ENCODE assay signal across 8 mouse cellular contexts in genomic region chr15:8446435-8446834, GRCm38 (mm10). TPM values are rescaled to one million over a fixed set of nuclear protein-coding genes. Genes with fewer than 3 reads are reported as not detected.
DNase-seq lines count a peak whose midpoint lies in the region; ATAC-seq and TF ChIP-seq lines count a peak whose summit lies in the region.

No protein-coding gene starts in this region.

- H3K27me3 ChIP-seq in embryonic facial prominence, embryonic 12.5 days, result no peaks in the 10 kb centered on the region
- H3K27me3 ChIP-seq in hindbrain, embryonic 10.5 days (ENCODE audit: insufficient read depth, poor library complexity, severe bottlenecking), result no peaks in the 10 kb centered on the region
- no peaks in the 10 kb centered on the region for H3K27me3 ChIP-seq in liver, embryonic 11.5 days (replicated peaks; ENCODE audit: control insufficient read depth, insufficient read depth, low read length)

- in situ Hi-C loops in ES-E14 (cut with MboI; ENCODE audit: low sequenced_read_pairs in 2 of 2, unreplicated experiment in 2 of 2), result no loop called here

- H3K27ac ChIP-seq in ES-E14 (ENCODE audit: insufficient read depth, low read depth, low read length, poor library complexity, severe bottlenecking), result no peak overlapping the region
- no peak overlapping the region for H3K27ac ChIP-seq in embryonic facial prominence, embryonic 12.5 days
- peak overlapping the region; percentile 98; the same call in 1 of the 2 replicates for H3K27ac ChIP-seq in hindbrain, embryonic 10.5 days
- peak overlapping the region; percentile 99 for H3K27ac ChIP-seq in liver, embryonic 11.5 days (ENCODE audit: low read depth, low read length)

- ATAC-seq in embryonic facial prominence, embryonic 12.5 days (ENCODE audit: insufficient number of reproducible peaks, insufficient read depth, low FRiP score, low TSS enrichment), result no peak
- no peak for ATAC-seq in liver, embryonic 11.5 days (replicated peaks; ENCODE audit: low FRiP score)

- peak; percentile 78 to 84 for DNase-seq in B cell, adult 2 months
- no peak for DNase-seq in ES-E14 (ENCODE audit: low read depth, low spot score)
- peak; percentile 62 for DNase-seq in hindbrain, embryonic 10.5 days (ENCODE audit: low spot score)
- DNase-seq in liver, embryonic 11.5 days (ENCODE audit: low spot score), result peak; percentile 44
- DNase-seq in neural tube, embryonic 10.5 days (ENCODE audit: extremely low spot score, low spot score), result peak; percentile 62
- no peak for DNase-seq in left cerebral cortex, adult 18-20 months (ENCODE audit: low spot score in 2 of 2)
- DNase-seq in ovary, postnatal 14 days (ENCODE audit: low spot score), result no peak

- peak overlapping the region; percentile 99 to 100 for H3K4me3 ChIP-seq in ES-E14 (ENCODE audit: insufficient read depth in 1 of 2, low read depth in 1 of 2, low read length in 2 of 2, poor library complexity in 1 of 2, severe bottlenecking in 1 of 2)
- H3K4me3 ChIP-seq in embryonic facial prominence, embryonic 12.5 days, result peak overlapping the region; percentile 96
- H3K4me3 ChIP-seq in hindbrain, embryonic 10.5 days, result peak overlapping the region; percentile 95
- H3K4me3 ChIP-seq in liver, embryonic 11.5 days (ENCODE audit: low read depth, low read length), result peak overlapping the region; percentile 97

- 6% methylated on average over 6 of the region's 6 CpGs for WGBS in embryonic facial prominence, embryonic 12.5 days
- 10% methylated on average over 6 of the region's 6 CpGs for whole genome bisulfite sequencing in hindbrain, embryonic 10.5 days
- 9% methylated on average over 6 of the region's 6 CpGs for WGBS in liver, embryonic 11.5 days

- H3K9me3 ChIP-seq in ES-E14 (ENCODE audit: control insufficient read depth, insufficient read depth, low read depth, low read length), result no peaks in the 10 kb centered on the region
- no peaks in the 10 kb centered on the region for H3K9me3 ChIP-seq in embryonic facial prominence, embryonic 12.5 days
- H3K9me3 ChIP-seq in hindbrain, embryonic 10.5 days, result no peaks in the 10 kb centered on the region
- no peaks in the 10 kb centered on the region for H3K9me3 ChIP-seq in liver, embryonic 11.5 days (ENCODE audit: control insufficient read depth, low read length)

- H3K4me2 ChIP-seq in embryonic facial prominence, embryonic 12.5 days (replicated peaks), result peak overlapping the region; percentile 95
- H3K4me2 ChIP-seq in liver, embryonic 11.5 days, result peak overlapping the region; percentile 95

- no peak overlapping the region for H3K9ac ChIP-seq in ES-E14 (ENCODE audit: insufficient read depth, low read depth, low read length, poor library complexity, severe bottlenecking)
- H3K9ac ChIP-seq in embryonic facial prominence, embryonic 12.5 days, result peak overlapping the region; percentile 97; the same call in 1 of the 2 replicates
- H3K9ac ChIP-seq in liver, embryonic 11.5 days (ENCODE audit: low read depth, low read length), result peak overlapping the region; percentile 99

- H3K4me1 ChIP-seq in ES-E14 (ENCODE audit: control insufficient read depth in 2 of 2, insufficient read depth in 2 of 2, low read length in 2 of 2, poor library complexity in 1 of 2), result peaks cover 0 to 5% of the 10 kb centered on the region in 2 experiments; a peak in 3 of 4 replicates
- peaks cover 10% of the 10 kb centered on the region; the same call in 1 of the 2 replicates for H3K4me1 ChIP-seq in embryonic facial prominence, embryonic 12.5 days
- H3K4me1 ChIP-seq in hindbrain, embryonic 10.5 days (replicated peaks), result peaks cover 30% of the 10 kb centered on the region
- H3K4me1 ChIP-seq in liver, embryonic 11.5 days (replicated peaks; ENCODE audit: control insufficient read depth, insufficient read depth, low read length), result peaks cover 12% of the 10 kb centered on the region

- no peaks in the 10 kb centered on the region for H3K36me3 ChIP-seq in ES-E14 (ENCODE audit: control insufficient read depth, insufficient read depth, low read length, poor library complexity, severe bottlenecking)
- no peaks in the 10 kb centered on the region for H3K36me3 ChIP-seq in embryonic facial prominence, embryonic 12.5 days
- no peaks in the 10 kb centered on the region for H3K36me3 ChIP-seq in hindbrain, embryonic 10.5 days
- no peaks in the 10 kb centered on the region for H3K36me3 ChIP-seq in liver, embryonic 11.5 days (ENCODE audit: control insufficient read depth, insufficient read depth, low read length)

TF ChIP-seq in ES-E14, 5 proteins besides CTCF, POLR2A, EP300 and RAD21:
- no peak for TF ChIP-seq ZC3H11A (IDR thresholded peaks at IDR 0.05; ENCODE audit: borderline replicate concordance, low read depth, low read length)
- no peak for TF ChIP-seq ZNF384 (IDR thresholded peaks at IDR 0.05; ENCODE audit: low read depth, low read length)
- TF ChIP-seq CHD2 (IDR thresholded peaks at IDR 0.05; ENCODE audit: low read depth, low read length), result no peak
- no peak for TF ChIP-seq MAFK (IDR thresholded peaks at IDR 0.05; ENCODE audit: insufficient read depth, low read depth, low read length)
- TF ChIP-seq HCFC1 (IDR thresholded peaks at IDR 0.05; ENCODE audit: borderline replicate concordance, insufficient read depth, low read length), result no peak

RNA-seq across cellular contexts. Expression of gene Nipbl, which starts 2.2 kb away (rescaled TPM):
- 33.6 and 35.1 TPM in 2 replicates for total RNA-seq in ES-E14 (2012; rRNA removed)
- 21.8 and 22.6 TPM in 2 replicates for polyA plus RNA-seq in embryonic facial prominence, embryonic 12.5 days (2016; fragmentation: Nextera tagmentation; extraction: Ambion mirVana)
- polyA plus RNA-seq in hindbrain, embryonic 10.5 days (2016; fragmentation: Nextera tagmentation; extraction: Ambion mirVana), result 15.0 and 17.2 TPM in 2 replicates
- polyA plus RNA-seq in liver, embryonic 11.5 days (2014; fragmentation: Nextera tagmentation; extraction: Ambion mirVana), result 15.3 and 16.8 TPM in 2 replicates
- 10 to 100 TPM; 28.2 to 31.0 TPM for total RNA-seq in left cerebral cortex, adult 18-20 months (2021)

Comparison
In these comparisons a context has a peak if more than half of its experiments do, and no peak if none do; other contexts are left out.
1. DNase-seq: peak in B cell, adult 2 months (2 of 2), hindbrain, embryonic 10.5 days (single experiment), liver, embryonic 11.5 days (single experiment) and neural tube, embryonic 10.5 days (single experiment); none in ES-E14 (single experiment), left cerebral cortex, adult 18-20 months (0 of 2) and ovary, postnatal 14 days (single experiment).
2. H3K27ac ChIP-seq: peak in hindbrain, embryonic 10.5 days (single experiment) and liver, embryonic 11.5 days (single experiment); none in ES-E14 (single experiment) and embryonic facial prominence, embryonic 12.5 days (single experiment).
3. Peak in every context shown above with its lines, with median percentiles within 50 percentile points of each other: H3K4me3 ChIP-seq.